Mouse (Mus musculus) E14TG2a.4 (cell line): ENCODE results near the gene Nxpe3.

Experiments
- CTCF ChIP-seq: conservative IDR thresholded peaks from 2 replicates; pipeline ENCODE4 v1.5.1; 2014; ENCODE audit warnings: low read length
- NANOG ChIP-seq: IDR thresholded peaks from 2 replicates; pipeline ENCODE4 v1.6.1; 2014; ENCODE audit warnings: borderline replicate concordance, low read length, mixed read lengths
- POU5F1 ChIP-seq: IDR thresholded peaks from 2 replicates; pipeline ENCODE4 v1.6.1; 2014; ENCODE audit warnings: low read length, borderline replicate concordance

GRCm38 (mm10) chr16:55843919-55844318 lies 51.2 kb downstream of the Nxpe3 start:
- no peak for TF ChIP-seq CTCF
- no peak for TF ChIP-seq POU5F1
- TF ChIP-seq NANOG = no peak
